Mouse (Mus musculus) CH12.LX (cell line): ENCODE results near the gene Nufip2.

Experiments used
- BHLHE40 ChIP-seq: IDR thresholded peaks from 2 replicates; pipeline ENCODE4 v1.6.1; 2011; ENCODE audit warnings: mild to moderate bottlenecking, low read depth, low read length, improper control_type of control experiment
- CHD1 ChIP-seq: IDR thresholded peaks from 2 replicates; pipeline ENCODE4 v1.6.1; 2012; ENCODE audit warnings: low read depth, low read length, improper control_type of control experiment, inconsistent platforms
- CHD2 ChIP-seq: IDR thresholded peaks from 2 replicates; pipeline ENCODE4 v1.6.1; 2011; ENCODE audit warnings: low read length, improper control_type of control experiment
- CTCF ChIP-seq, 2 experiments: IDR thresholded peaks in 1 of 2; conservative IDR thresholded peaks in 1 of 2; 2 replicates each; pipeline ENCODE4 v1.5.1; 2011 to 2012; ENCODE audit warnings: low read depth in 2 of 2, low read length in 2 of 2, improper control_type of control experiment in 1 of 2, inconsistent platforms in 1 of 2, mild to moderate bottlenecking in 1 of 2, moderate library complexity in 1 of 2
- E2F4 ChIP-seq: IDR thresholded peaks from 2 replicates; pipeline ENCODE4 v1.6.1; 2011; ENCODE audit warnings: low read depth, low read length, improper control_type of control experiment; ENCODE audit not compliant: insufficient replicate concordance
- EP300 ChIP-seq: IDR thresholded peaks from 2 replicates; pipeline ENCODE4 v1.6.1; 2011; ENCODE audit warnings: low read length, improper control_type of control experiment
- ETS1 ChIP-seq: conservative IDR thresholded peaks from 2 replicates; pipeline ENCODE4 v1.6.1; 2012; ENCODE audit warnings: low read depth, mild to moderate bottlenecking, inconsistent platforms, low read length, improper control_type of control experiment, moderate library complexity
- HCFC1 ChIP-seq: IDR thresholded peaks from 2 replicates; pipeline ENCODE4 v1.6.1; 2012; ENCODE audit warnings: low read depth, mild to moderate bottlenecking, inconsistent platforms, low read length, improper control_type of control experiment
- IRF4 ChIP-seq: IDR thresholded peaks from 2 replicates; pipeline ENCODE4 v1.6.1; 2014; ENCODE audit warnings: low read depth, mild to moderate bottlenecking, inconsistent platforms, low read length, improper control_type of control experiment
- MAZ ChIP-seq: IDR thresholded peaks from 2 replicates; pipeline ENCODE4 v1.6.1; 2012; ENCODE audit warnings: low read depth, mild to moderate bottlenecking, inconsistent platforms, low read length, improper control_type of control experiment, moderate library complexity
- MEF2A ChIP-seq: IDR thresholded peaks from 2 replicates; pipeline ENCODE4 v1.6.1; 2014; ENCODE audit warnings: low read depth, mild to moderate bottlenecking, inconsistent platforms, low read length, improper control_type of control experiment, borderline replicate concordance
- POLR2A ChIP-seq: IDR thresholded peaks from 2 replicates; pipeline ENCODE4 v1.6.1; 2011; ENCODE audit warnings: low read depth, mild to moderate bottlenecking, improper control_type of control experiment, low read length
- ZC3H11A ChIP-seq: IDR thresholded peaks from 2 replicates; pipeline ENCODE4 v1.6.1; 2012; ENCODE audit warnings: low read depth, mild to moderate bottlenecking, inconsistent platforms, low read length, improper control_type of control experiment
- ZKSCAN1 ChIP-seq: IDR thresholded peaks from 2 replicates; pipeline ENCODE4 v1.6.1; 2012; ENCODE audit warnings: low read depth, inconsistent platforms, low read length, improper control_type of control experiment, borderline replicate concordance

DNA sequence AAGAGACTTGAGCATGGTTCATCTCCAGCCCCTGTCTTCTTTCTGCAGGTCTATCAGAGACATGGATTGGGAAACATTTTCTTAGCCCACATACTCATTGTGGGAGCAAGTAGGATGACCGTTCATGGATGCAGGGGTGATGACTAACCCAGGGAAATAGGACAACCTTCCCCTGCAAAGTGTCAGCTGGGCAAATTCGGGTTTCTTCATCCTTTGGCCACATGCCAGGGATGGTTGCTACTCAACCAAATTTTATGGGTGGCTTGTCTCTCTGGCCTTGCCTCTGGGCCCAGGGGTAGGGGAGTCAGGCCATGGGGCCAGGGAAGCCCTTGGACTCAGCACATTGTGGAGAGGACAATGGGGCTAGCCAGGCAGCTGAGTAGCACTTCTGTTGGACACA lies 42.6 kb downstream of the Nufip2 start:
- TF ChIP-seq POLR2A = no peak
- no peak for TF ChIP-seq CTCF (conservative IDR thresholded peaks at IDR 0.05 in 1 of 2, IDR thresholded peaks at IDR 0.05 in 1 of 2; ENCODE audit: low read depth in 2 of 2, low read length in 2 of 2)
- TF ChIP-seq HCFC1 = no peak
- TF ChIP-seq MEF2A = no peak
- no peak for TF ChIP-seq BHLHE40
- no peak for TF ChIP-seq ZKSCAN1
- no peak for TF ChIP-seq CHD2
- no peak for TF ChIP-seq MAZ
- TF ChIP-seq ETS1 = no peak
- no peak for TF ChIP-seq IRF4
- no peak for TF ChIP-seq E2F4
- no peak for TF ChIP-seq EP300
- TF ChIP-seq ZC3H11A = no peak
- no peak for TF ChIP-seq CHD1
